Mouse (Mus musculus) left cerebral cortex, postnatal 25 days (tissue): ENCODE measurements at regions not wholly inside any gene's neighbourhood (a gene's known extent, or its start where the extent isn't known, plus 50 kb on each side); places are given as distances from the start of the nearest gene placed in this dataset.

ENCODE experiments used
- DNase-seq, 2 experiments: peaks; one replicate each; pipeline ENCODE4 v3.0.0; 2022; ENCODE audit warnings: low spot score in 2 of 2, mixed read lengths in 1 of 2
- intact Hi-C: fragments of 180-260 bp; cut with DNase I; formaldehyde crosslinking; loops from one replicate; pipeline ENCODE4 v1.15.1; 2025

DNA sequence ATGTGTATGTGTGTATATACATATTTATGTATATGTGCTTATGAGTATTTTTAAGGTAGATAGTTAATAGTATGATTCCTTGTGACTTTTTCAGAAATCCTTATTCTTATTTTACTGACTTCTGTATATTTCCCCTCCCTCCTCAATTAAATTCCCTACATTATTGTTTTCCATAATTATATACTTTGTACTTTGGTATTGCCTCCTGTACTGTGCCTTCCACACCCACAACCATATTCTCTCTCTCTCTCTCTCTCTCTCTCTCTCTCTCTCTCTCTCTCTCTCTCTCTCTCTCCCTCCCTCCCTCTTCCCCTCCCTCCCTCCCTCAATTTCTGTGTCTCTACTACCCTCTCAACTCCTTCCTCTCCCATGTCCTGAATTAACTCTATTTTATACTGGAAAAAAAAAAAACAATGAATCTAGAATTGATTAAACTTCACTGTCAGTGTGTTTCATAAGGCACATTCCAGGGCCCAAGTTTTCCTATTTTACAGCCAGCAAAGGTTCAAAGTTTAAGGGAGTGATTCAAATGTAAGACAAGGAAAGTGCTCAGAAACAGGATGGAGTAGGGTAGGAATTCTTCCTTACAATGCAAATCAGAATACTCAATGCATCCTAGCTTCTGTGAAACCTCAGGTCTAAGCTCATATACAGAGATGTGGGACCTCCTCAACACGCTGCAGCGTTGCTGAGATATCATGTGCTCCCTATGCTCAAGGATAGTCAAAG is 911.9 kb downstream of the Speer2 start:
- no peak for DNase-seq
- intact Hi-C loops, result no loop called here

DNA sequence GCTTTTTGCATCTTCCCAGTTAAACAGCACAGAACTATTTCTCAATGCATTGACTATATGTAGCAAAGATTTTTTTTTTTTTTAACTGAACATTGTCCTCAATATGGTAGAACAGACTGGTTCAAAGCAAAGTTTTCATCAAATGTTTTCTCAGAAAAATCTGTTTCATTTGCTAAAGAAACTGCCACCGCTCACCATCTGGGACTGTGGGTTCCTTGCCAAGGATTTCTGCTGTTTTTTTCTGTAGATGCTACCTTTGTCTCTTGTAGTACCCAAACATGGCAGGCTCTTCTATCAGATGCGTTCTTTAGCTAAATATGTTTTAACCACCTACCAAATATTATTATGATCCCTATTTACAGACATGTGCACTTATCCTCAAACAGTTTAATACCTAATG is 952.7 kb downstream of the Speer2 start:
- DNase-seq, result peak; percentile 12 to 72
- intact Hi-C loops, result no loop called here

DNA sequence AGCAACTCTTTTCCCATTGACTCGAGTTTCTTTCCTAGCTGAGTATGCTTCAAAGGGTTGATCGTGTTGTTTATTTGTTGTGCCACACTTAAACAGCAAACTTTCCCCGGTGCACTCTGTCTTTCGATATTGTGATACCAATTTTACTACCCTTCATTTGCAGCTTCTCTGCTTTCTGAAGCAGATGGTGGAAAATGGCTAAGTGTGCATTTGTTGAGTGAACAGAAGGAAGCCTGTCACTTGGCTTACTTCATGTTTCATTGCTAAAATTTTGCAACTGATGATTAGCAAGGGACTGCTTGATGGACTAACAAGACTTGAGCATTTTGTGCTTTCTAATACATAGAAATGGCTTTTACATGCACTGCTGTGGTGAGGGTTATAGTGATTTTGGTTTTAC is 965.4 kb downstream of the Speer2 start:
- no peak for DNase-seq
- intact Hi-C loops, result no loop called here

DNA sequence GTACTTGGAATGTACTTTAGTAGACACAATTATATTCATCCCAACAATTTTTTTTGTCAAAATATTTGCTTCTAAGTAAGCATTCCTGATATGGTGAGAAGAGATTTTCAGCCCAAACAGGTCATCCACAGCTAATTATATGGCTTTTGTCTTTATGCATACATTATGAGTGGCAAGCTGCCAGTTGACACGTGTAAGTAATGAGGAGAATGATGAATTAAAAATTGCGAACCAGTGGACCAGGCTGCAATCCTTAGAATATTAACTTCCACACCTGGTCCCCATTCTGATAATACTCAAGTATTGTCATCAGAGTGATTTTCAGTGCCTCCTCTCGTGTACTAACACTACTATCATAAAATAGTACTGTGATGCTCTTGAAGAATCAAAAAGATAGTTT is 1014.8 kb downstream of the Speer2 start:
- intact Hi-C loops, result no loop called here
- no peak for DNase-seq
